Mouse (Mus musculus) MEL (cell line): ENCODE data around the gene Samd13.

Experiments
- CHD2 ChIP-seq: IDR thresholded peaks from 2 replicates; pipeline ENCODE4 v1.6.1; 2011; ENCODE audit warnings: low read length, improper control_type of control experiment
- CTCF ChIP-seq, 3 experiments: IDR thresholded peaks in 2 of 3; conservative IDR thresholded peaks in 1 of 3; 2 replicates each; pipeline ENCODE4 v1.5.1; 2011 to 2012; ENCODE audit warnings: low read length in 3 of 3, low read depth in 2 of 3, mild to moderate bottlenecking in 2 of 3, improper control_type of control experiment in 1 of 3, inconsistent platforms in 1 of 3, mixed read lengths in 1 of 3, moderate library complexity in 1 of 3; ENCODE audit not compliant: control insufficient read depth in 1 of 3, insufficient read depth in 1 of 3, poor library complexity in 1 of 3, severe bottlenecking in 1 of 3
- E2F4 ChIP-seq: IDR thresholded peaks from 2 replicates; pipeline ENCODE4 v1.6.1; 2011; ENCODE audit warnings: low read depth, low read length, improper control_type of control experiment, borderline replicate concordance
- EP300 ChIP-seq, 2 experiments: IDR thresholded peaks; 2 replicates each; pipeline ENCODE4 v1.6.1; 2011; ENCODE audit warnings: improper control_type of control experiment in 2 of 2, low read length in 2 of 2, low read depth in 1 of 2, mild to moderate bottlenecking in 1 of 2
- GATA1 ChIP-seq: IDR thresholded peaks from 2 replicates; pipeline ENCODE4 v1.6.1; 2011; ENCODE audit warnings: low read depth, low read length, improper control_type of control experiment
- HCFC1 ChIP-seq: IDR thresholded peaks from 2 replicates; pipeline ENCODE4 v1.6.1; 2012; ENCODE audit warnings: low read depth, mild to moderate bottlenecking, inconsistent platforms, low read length, improper control_type of control experiment, moderate library complexity
- KAT2A ChIP-seq: conservative IDR thresholded peaks from 2 replicates; pipeline ENCODE4 v1.6.1; 2012; ENCODE audit warnings: low read depth, low read length, improper control_type of control experiment, inconsistent platforms
- MEF2A ChIP-seq: IDR thresholded peaks from 2 replicates; pipeline ENCODE4 v1.6.1; 2014; ENCODE audit warnings: low read depth, mild to moderate bottlenecking, inconsistent platforms, low read length, improper control_type of control experiment; ENCODE audit not compliant: poor library complexity, insufficient replicate concordance, severe bottlenecking; ENCODE audit errors: extremely low read depth
- RCOR1 ChIP-seq: IDR thresholded peaks from 2 replicates; pipeline ENCODE4 v1.6.1; 2012; ENCODE audit warnings: low read depth, mild to moderate bottlenecking, inconsistent platforms, low read length, improper control_type of control experiment
- TCF12 ChIP-seq: IDR thresholded peaks from 2 replicates; pipeline ENCODE4 v1.6.1; 2014; ENCODE audit warnings: low read depth, mild to moderate bottlenecking, inconsistent platforms, low read length, improper control_type of control experiment, moderate library complexity
- ZNF384 ChIP-seq: IDR thresholded peaks from 2 replicates; pipeline ENCODE4 v1.6.1; 2012; ENCODE audit warnings: low read depth, mild to moderate bottlenecking, inconsistent platforms, low read length, improper control_type of control experiment

DNA sequence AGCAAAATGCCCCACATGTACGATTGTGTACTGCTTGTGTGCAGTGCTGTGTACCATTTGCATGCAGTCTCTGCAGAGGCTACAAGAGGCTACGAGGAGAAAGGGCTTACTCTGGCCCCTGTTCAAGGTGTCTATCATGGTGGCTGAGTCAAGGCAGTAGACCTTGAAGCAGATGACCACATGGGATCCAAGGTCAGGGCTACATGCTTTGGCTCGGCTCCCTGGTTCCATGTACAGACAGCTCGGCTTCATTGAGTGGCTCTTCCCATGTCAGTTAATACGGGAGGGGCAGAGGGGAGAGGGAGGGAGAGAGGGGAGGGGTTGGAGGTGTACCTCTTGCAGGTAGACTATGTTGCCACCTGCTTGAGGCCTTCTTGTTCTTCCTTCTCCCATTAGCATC, 33.0 kb downstream of the Samd13 start:
- TF ChIP-seq CTCF (IDR thresholded peaks at IDR 0.05 in 2 of 3, conservative IDR thresholded peaks at IDR 0.05 in 1 of 3; ENCODE audit: control insufficient read depth in 1 of 3, insufficient read depth in 1 of 3, low read depth in 2 of 3, low read length in 3 of 3, poor library complexity in 1 of 3, severe bottlenecking in 1 of 3) (no peak), EP300 (IDR thresholded peaks at IDR 0.05; ENCODE audit: low read depth in 1 of 2, low read length in 2 of 2) (no peak), CHD2 (no peak), MEF2A (no peak), HCFC1 (no peak), RCOR1 (no peak), ZNF384 (no peak), E2F4 (no peak), GATA1 (no peak), TCF12 (no peak), KAT2A (no peak)
